Mouse (Mus musculus) forebrain, embryonic 14.5 days (tissue): ENCODE measurements around the gene Gabrb1. TPM values are rescaled to one million over a fixed set of nuclear protein-coding genes. Genes with fewer than 3 reads are reported as not detected.
A peak's percentile ranks its signal among the peaks of the same experiment; 100 is the strongest.

Experiments
- ATAC-seq: fragments of 200-750 bp; cut with Nextera tagmentation; 2 replicates; pipeline ENCODE4 v1.8.0; 2017; ENCODE audit warnings: mild to moderate bottlenecking, moderate library complexity
- DNase-seq: peaks from one replicate; pipeline ENCODE4 v3.0.0-alpha.2; 2015; ENCODE audit warnings: low spot score
- H3K27ac ChIP-seq: fragments of 300-500 bp; sonication (generic); 2 replicates; pipeline ENCODE4 v1.5.1; 2014; ENCODE audit warnings: low read depth, mild to moderate bottlenecking, control low read depth, low read length, moderate library complexity
- H3K27me3 ChIP-seq: fragments of 300-500 bp; sonication (generic); replicated peaks from 2 replicates; pipeline ENCODE4 v1.6.1; 2014; ENCODE audit warnings: low read length, control low read depth, mixed read lengths; ENCODE audit not compliant: control insufficient read depth, insufficient read depth
- H3K36me3 ChIP-seq: fragments of 300-500 bp; sonication (generic); 2 replicates; pipeline ENCODE4 v1.6.1; 2014; ENCODE audit warnings: low read length, control low read depth; ENCODE audit not compliant: control insufficient read depth, insufficient read depth
- H3K4me1 ChIP-seq: fragments of 300-500 bp; sonication (generic); 2 replicates; pipeline ENCODE4 v1.6.1; 2014; ENCODE audit warnings: antibody characterized with exemption, low read length, control low read depth; ENCODE audit not compliant: control insufficient read depth, insufficient read depth
- H3K4me2 ChIP-seq: fragments of 300-500 bp; sonication (generic); 2 replicates; pipeline ENCODE4 v1.6.1; 2014; ENCODE audit warnings: mild to moderate bottlenecking, control low read depth, low read length
- H3K4me3 ChIP-seq: fragments of 300-500 bp; sonication (generic); 2 replicates; pipeline ENCODE4 v1.5.1; 2014; ENCODE audit warnings: low read depth, low read length, control low read depth
- H3K9ac ChIP-seq: fragments of 300-500 bp; sonication (generic); 2 replicates; pipeline ENCODE4 v1.6.1; 2014; ENCODE audit warnings: mild to moderate bottlenecking, low read length, control low read depth, moderate library complexity
- H3K9me3 ChIP-seq: fragments of 300-500 bp; sonication (generic); replicated peaks from 2 replicates; pipeline ENCODE4 v1.6.1; 2016; ENCODE audit warnings: low read length, control low read depth, mixed read lengths; ENCODE audit not compliant: control insufficient read depth
- WGBS: fragments of 180-500 bp; shearing (Covaris S2); extraction: QIAGEN DNeasy Blood & Tissue Kit; methylation state at CpG from one replicate; pipeline ENCODE4 v1.1.7; 2014; 5-methylcytosine and 5-hydroxymethylcytosine counted together
- polyA plus RNA-seq: library from polyadenylated mRNA; unstranded; fragments of >200 nt; fragmentation: Nextera tagmentation; extraction: Ambion mirVana; gene quantifications from 2 replicates; pipeline ENCODE4 v1.2.1, GENCODE M21; 2014

Gabrb1 gene
- polyA plus RNA-seq, 1 experiment from 2014 or later = 8.5 TPM

DNA sequence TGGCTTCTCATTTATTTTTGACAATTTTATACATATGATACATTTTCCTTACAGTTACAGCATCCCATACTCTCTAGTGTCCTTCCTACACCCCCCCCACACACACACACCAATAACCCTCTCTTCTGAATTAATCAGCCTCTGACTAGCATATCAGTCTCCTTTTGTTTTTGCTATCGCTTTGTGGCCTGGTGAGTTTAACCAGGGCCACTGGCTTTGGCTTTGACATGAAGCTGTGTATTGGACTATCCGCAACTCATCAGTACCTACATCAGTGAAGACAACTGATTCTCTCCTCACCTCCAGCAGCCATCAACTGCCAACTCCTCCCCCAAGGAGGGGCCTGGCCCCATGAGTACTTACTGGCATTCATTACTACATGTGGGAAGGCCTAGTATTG is 437.1 kb downstream of the Gabrb1 start:
- no peaks in the 10 kb centered on the region for H3K36me3 ChIP-seq
- ATAC-seq (0 out of 2 replicates have a peak, but pooled peaks have one; percentile 48), DNase-seq (no peak)
- no peak overlapping the region for H3K4me2 ChIP-seq
- H3K9me3 ChIP-seq = no peaks in the 10 kb centered on the region
- H3K27ac ChIP-seq = no peak overlapping the region
- no peak overlapping the region for H3K4me3 ChIP-seq
- H3K27me3 ChIP-seq = no peaks in the 10 kb centered on the region
- H3K4me1 ChIP-seq = no peaks in the 10 kb centered on the region
- WGBS = 88% methylated on average over 2 of the region's 2 CpGs
- H3K9ac ChIP-seq = no peak overlapping the region

DNA sequence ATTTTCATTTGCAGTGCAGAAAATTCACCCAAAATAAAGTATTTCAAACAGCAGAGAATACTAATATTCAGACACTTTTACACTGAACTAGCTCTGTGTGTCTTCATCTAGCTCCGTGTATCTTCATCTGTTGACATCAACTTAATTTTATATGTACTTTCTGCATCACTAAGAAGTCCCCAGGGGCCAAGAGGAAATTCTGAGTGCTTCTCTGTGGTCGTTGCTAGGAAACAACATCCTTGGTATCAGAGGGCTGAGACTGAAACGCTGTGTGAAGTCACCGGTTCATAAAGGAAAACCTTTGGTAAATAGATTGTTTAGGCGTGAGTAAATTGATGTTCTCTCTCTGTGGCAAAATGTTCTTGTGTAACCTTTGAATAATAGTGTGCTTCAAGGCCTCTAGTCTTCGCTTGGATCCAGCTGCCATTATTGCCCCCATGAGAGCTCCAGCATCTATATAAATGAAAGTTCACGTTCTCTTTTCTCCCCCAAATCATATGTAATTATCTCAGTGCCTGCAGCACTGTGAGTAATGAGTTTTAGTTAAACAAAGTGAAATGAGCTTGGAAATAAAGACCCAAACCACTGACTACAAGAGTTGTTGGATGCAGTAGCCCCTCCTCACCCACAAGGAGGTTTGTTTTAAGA is 446.5 kb downstream of the Gabrb1 start:
- Histone ChIP-seq H3K9ac (no peak overlapping the region), H3K36me3 (no peaks in the 10 kb centered on the region), H3K9me3 (no peaks in the 10 kb centered on the region), H3K4me3 (no peak overlapping the region), H3K27ac (no peak overlapping the region), H3K27me3 (no peaks in the 10 kb centered on the region), H3K4me2 (no peak overlapping the region), H3K4me1 (no peaks in the 10 kb centered on the region)
- ATAC-seq (no peak), DNase-seq (peak; percentile 36)
- 28% methylated on average over 7 of the region's 7 CpGs for WGBS

DNA sequence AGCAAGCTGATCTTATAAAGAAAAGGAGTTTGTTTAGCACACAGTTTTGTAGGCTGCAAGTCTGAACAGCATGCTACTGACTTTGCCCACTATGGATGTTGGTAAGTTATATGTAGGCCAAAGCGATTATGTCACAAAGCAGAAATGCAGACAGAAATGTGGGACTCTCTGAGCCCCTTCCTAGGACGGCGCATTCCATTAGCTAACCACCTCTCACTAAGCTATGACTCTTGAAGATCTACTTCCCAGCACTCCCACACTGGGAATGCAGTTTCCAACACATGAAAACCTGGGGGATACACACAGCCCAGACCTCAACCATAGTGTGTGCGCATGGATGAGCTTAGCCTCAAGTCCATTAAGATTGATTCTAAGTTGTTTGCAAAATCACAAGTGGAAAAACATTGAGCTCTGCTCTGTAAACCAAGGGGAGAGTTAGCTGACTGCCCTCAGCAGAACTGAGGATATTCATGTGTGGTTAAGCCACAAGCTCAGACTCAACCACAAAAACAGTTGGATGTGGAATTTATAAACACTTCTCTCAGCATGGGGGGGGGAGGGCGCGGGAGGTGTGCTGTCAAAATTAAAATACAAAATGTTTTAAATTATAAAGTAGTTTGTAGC is 464.6 kb downstream of the Gabrb1 start:
- H3K36me3 ChIP-seq = no peaks in the 10 kb centered on the region
- H3K4me1 ChIP-seq = no peaks in the 10 kb centered on the region
- H3K27ac ChIP-seq = no peak overlapping the region
- no peaks in the 10 kb centered on the region for H3K27me3 ChIP-seq
- no peaks in the 10 kb centered on the region for H3K9me3 ChIP-seq
- no peak overlapping the region for H3K9ac ChIP-seq
- H3K4me3 ChIP-seq = no peak overlapping the region
- no peak overlapping the region for H3K4me2 ChIP-seq
- no peak for ATAC-seq
- DNase-seq = no peak
- 93% methylated on average over 6 of the region's 6 CpGs for WGBS

DNA sequence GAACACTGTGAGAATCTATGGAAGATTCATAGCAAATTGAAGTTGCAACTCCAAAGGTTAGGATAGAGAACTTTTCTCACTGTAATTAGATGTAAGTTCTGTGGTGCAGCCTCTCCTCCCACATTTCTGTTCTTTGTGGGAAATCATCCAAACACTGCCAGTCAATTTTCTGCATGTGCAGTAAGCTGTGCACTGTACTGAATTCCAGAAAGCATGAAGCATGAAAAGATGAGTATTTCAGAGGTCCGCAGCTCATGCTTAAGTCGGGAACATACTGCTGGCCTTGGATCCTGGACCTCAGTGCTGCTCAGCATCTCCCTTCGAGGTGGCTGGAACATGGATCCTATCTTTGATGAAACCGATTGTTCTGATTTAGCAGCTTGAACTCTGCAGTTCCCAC is 468.8 kb downstream of the Gabrb1 start:
- Histone ChIP-seq H3K27me3 (no peaks in the 10 kb centered on the region), H3K4me3 (no peak overlapping the region), H3K27ac (no peak overlapping the region), H3K9me3 (no peaks in the 10 kb centered on the region), H3K4me1 (no peaks in the 10 kb centered on the region), H3K4me2 (no peak overlapping the region), H3K9ac (no peak overlapping the region), H3K36me3 (no peaks in the 10 kb centered on the region)
- 87% methylated on average over 4 of the region's 4 CpGs for WGBS
- ATAC-seq = no peak
- no peak for DNase-seq

DNA sequence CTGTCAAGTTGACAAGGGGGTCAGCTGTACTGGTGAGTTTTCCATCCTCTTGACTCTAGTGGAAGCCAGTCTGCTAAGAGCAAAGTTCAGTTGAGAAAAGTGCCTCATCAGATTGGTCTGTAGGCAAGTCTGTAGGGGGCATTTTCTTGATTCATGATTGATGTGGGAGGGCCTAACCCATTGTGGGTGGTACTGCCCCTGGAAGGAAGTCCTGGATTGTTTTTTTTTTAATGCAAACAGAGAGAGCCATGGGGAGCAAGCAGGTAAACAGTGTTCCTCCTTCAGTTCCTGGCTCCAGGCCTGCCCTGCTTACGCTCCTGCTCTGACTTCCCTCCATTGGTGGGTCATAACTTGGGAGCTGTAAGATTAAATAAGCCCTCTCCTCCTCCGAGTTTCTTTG is 476.0 kb downstream of the Gabrb1 start:
- WGBS = 62% methylated on average over 2 of the region's 2 CpGs
- H3K4me1 ChIP-seq = no peaks in the 10 kb centered on the region
- H3K9ac ChIP-seq = no peak overlapping the region
- H3K9me3 ChIP-seq = no peaks in the 10 kb centered on the region
- H3K27ac ChIP-seq = no peak overlapping the region
- H3K4me2 ChIP-seq = no peak overlapping the region
- H3K27me3 ChIP-seq = no peaks in the 10 kb centered on the region
- no peak for ATAC-seq
- no peak for DNase-seq
- no peaks in the 10 kb centered on the region for H3K36me3 ChIP-seq
- H3K4me3 ChIP-seq = no peak overlapping the region

DNA sequence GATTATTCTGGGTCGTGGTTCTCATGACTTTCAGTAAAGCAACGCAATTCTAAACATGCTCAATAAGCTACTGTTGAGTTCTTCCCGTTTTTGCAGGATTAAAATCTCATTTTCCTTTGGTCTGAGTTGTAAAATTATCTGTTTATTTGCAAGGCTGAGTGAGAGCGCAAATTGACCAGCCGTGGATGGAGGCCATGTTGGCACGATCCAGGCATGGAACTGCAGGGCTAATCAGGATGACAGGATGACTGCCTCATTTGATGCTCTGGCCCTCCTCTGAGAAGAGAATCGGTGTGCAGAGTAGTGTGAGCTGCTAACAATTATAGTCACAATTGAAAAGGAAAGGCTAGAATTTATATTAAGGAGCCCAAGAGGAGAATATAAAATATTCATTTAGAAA is 480.3 kb downstream of the Gabrb1 start:
- DNase-seq (no peak), ATAC-seq (no peak)
- no peaks in the 10 kb centered on the region for H3K36me3 ChIP-seq
- no peaks in the 10 kb centered on the region for H3K27me3 ChIP-seq
- H3K4me3 ChIP-seq = no peak overlapping the region
- H3K9ac ChIP-seq = no peak overlapping the region
- no peak overlapping the region for H3K4me2 ChIP-seq
- H3K4me1 ChIP-seq = no peaks in the 10 kb centered on the region
- no peaks in the 10 kb centered on the region for H3K9me3 ChIP-seq
- 86% methylated on average over 7 of the region's 7 CpGs for WGBS
- no peak overlapping the region for H3K27ac ChIP-seq

DNA sequence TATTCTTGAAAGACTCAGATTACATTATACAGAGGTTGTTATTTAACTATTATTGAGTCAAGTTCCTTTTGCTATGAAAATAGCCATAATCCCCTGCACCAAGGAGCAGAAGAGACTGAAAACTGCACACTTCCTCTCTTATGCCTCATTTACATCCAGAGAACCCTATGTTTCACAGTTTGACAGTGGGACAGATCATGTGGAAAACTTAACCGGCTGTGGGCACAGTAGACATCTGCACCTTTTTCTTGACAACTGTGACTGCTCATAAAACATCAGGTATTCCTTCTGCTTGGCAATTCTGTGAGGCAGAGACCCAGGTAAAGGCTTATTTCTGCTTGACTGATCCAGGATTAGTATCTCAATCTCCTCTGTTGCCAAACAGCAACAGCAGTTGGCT is 481.7 kb downstream of the Gabrb1 start:
- Histone ChIP-seq H3K9me3 (no peaks in the 10 kb centered on the region), H3K4me1 (no peaks in the 10 kb centered on the region), H3K27me3 (no peaks in the 10 kb centered on the region), H3K4me3 (no peak overlapping the region), H3K9ac (no peak overlapping the region), H3K27ac (no peak overlapping the region), H3K36me3 (no peaks in the 10 kb centered on the region), H3K4me2 (no peak overlapping the region)
- ATAC-seq = no peak
- peak; percentile 8 for DNase-seq
- WGBS = 76% methylated on average over 1 of the region's 1 CpGs

DNA sequence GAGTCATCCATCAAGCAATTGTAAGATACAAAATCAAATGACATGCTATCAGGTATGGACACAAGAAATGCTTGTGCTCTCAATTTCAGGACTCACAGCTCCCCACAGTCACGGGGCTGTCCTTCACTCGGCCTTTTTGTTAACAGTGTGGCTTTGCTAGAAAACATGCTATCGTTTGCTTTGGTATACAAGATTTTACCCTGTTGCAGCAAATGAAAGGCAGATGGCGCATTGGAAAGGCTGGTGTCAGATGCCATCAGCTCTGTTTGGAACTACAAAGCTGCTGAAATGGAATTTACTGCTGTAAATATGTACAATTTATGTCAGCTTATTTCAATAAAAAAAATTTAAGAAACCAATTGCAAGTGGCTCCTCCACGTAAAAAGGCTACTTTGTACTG is 490.8 kb downstream of the Gabrb1 start:
- H3K36me3 ChIP-seq = no peaks in the 10 kb centered on the region
- H3K9me3 ChIP-seq = no peaks in the 10 kb centered on the region
- 52% methylated on average over 5 of the region's 5 CpGs for WGBS
- DNase-seq (peak; percentile 51), ATAC-seq (peak; percentile 37)
- H3K27ac ChIP-seq = no peak overlapping the region
- no peaks in the 10 kb centered on the region for H3K27me3 ChIP-seq
- no peak overlapping the region for H3K4me3 ChIP-seq
- peaks cover 4% of the 10 kb centered on the region; the same call in 1 of the 2 replicates for H3K4me1 ChIP-seq
- no peak overlapping the region for H3K4me2 ChIP-seq
- no peak overlapping the region for H3K9ac ChIP-seq

DNA sequence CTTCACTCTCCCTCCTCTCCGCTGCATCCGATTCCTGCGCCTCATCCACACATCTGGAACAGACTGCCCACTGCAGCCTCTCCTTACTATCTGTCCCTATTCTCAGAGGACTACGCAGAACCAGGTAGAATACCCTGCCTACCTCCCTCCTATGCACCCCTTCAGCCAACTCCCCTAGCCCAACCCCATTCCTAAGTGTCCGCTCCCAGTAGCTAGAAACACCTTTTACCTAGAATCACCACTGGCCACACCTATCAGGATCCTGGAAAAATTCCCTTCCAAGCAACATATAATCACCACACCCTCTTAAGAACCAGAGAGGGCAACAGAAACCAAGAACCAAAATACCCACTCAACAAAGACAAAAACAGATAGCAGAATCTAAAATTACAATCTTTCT is 493.0 kb downstream of the Gabrb1 start:
- Histone ChIP-seq H3K4me3 (no peak overlapping the region), H3K4me1 (peaks cover 4% of the 10 kb centered on the region; the same call in 1 of the 2 replicates), H3K27me3 (no peaks in the 10 kb centered on the region), H3K4me2 (no peak overlapping the region), H3K9ac (no peak overlapping the region), H3K9me3 (no peaks in the 10 kb centered on the region), H3K27ac (no peak overlapping the region), H3K36me3 (peaks cover 8% of the 10 kb centered on the region; the same call in 1 of the 2 replicates)
- ATAC-seq (no peak), DNase-seq (no peak)
- 95% methylated on average over 5 of the region's 5 CpGs for WGBS
